ENCODE assay signal across 7 mouse cellular contexts in the genomic region with DNA sequence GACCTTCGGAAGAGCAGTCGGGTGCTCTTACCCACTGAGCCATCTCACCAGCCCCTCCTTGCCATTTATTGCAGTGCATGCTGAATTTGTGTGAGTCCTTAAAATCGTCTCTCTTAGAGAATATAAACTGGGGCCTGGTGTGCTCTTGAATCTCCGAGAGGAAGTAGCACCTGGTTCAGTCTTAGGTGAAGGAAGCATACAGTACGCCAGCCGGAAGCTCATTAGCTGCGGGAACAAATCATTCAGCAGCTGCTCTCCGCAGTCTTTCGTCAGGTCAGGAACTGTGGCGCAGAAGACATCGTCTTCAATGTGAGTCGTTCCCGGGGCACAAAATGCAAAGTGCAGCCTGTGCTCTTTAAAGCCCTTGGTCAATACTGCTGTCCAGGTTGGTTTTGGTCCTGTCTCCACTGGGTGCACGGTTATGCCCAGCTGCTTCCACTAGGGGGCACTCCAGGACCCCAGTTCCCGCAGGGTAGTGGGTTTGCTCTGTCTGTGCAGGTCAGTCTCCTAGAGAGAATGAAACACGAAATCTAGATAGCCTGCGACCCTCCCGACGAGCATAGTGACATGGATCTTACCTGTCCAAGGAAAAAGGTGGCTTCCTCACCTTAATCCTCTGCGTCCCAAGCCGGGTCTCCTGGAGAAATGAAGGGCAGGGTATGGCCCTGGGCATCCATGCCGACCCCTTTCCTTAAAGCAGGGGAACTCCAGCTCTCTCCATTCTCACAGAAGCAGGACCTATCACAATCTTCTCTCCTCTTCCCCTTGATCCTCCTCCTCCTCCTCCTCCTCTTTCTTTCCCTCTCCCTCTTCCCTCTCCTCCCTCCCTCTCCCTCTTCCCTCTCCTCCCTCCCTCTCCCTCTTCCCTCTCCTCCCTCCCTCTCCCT. TPM values are rescaled to one million over a fixed set of nuclear protein-coding genes. Genes with fewer than 3 reads are reported as not detected.
A peak's percentile ranks its signal among the peaks of the same experiment; 100 is the strongest.
DNase-seq lines count a peak whose midpoint lies in the region; ATAC-seq and TF ChIP-seq lines count a peak whose summit lies in the region.

No protein-coding gene starts in this region.

- intact Hi-C loops in left cerebral cortex, postnatal 36 days (cut with DNase I): loop anchor here (5.0 kb wide), 1 partner anchor 46 kb away; no protein-coding TSS in a partner anchor

- no peaks in the 10 kb centered on the region for H3K36me3 ChIP-seq in intestine, postnatal 0 days (ENCODE audit: control insufficient read depth, insufficient read depth)
- no peaks in the 10 kb centered on the region for H3K36me3 ChIP-seq in midbrain, embryonic 11.5 days (ENCODE audit: control insufficient read depth, insufficient read depth, low read length)
- H3K36me3 ChIP-seq in small intestine, adult 2 months (ENCODE audit: control insufficient read depth, insufficient read depth, low read length): no peaks in the 10 kb centered on the region

- no peak overlapping the region for H3K9ac ChIP-seq in intestine, postnatal 0 days (ENCODE audit: low read depth, low read length)
- H3K9ac ChIP-seq in midbrain, embryonic 11.5 days (ENCODE audit: low read length): no peak overlapping the region

- no peaks in the 10 kb centered on the region for H3K4me1 ChIP-seq in intestine, postnatal 0 days (replicated peaks; ENCODE audit: control insufficient read depth, insufficient read depth, low read length)
- no peaks in the 10 kb centered on the region for H3K4me1 ChIP-seq in midbrain, embryonic 11.5 days (ENCODE audit: control insufficient read depth, insufficient read depth, low read length)
- H3K4me1 ChIP-seq in small intestine, adult 2 months (ENCODE audit: control insufficient read depth, insufficient read depth, insufficient read length, low read length): no peaks in the 10 kb centered on the region

- no peak for TF ChIP-seq POLR2A in small intestine, adult 2 months (IDR thresholded peaks at IDR 0.05; ENCODE audit: low read depth, low read length)

- ATAC-seq in intestine, postnatal 0 days: peak; percentile 56; the same call in 1 of the 2 replicates
- peak; percentile 85 for ATAC-seq in midbrain, embryonic 11.5 days (ENCODE audit: low FRiP score)

- H3K4me2 ChIP-seq in intestine, postnatal 0 days (replicated peaks; ENCODE audit: low read depth): peak overlapping the region; percentile 37
- H3K4me2 ChIP-seq in midbrain, embryonic 11.5 days: no peak overlapping the region

- no peaks in the 10 kb centered on the region for H3K27me3 ChIP-seq in intestine, postnatal 0 days (replicated peaks; ENCODE audit: control insufficient read depth, insufficient read depth, low read length)
- H3K27me3 ChIP-seq in midbrain, embryonic 11.5 days (ENCODE audit: control insufficient read depth, insufficient read depth, low read length): no peaks in the 10 kb centered on the region
- no peaks in the 10 kb centered on the region for H3K27me3 ChIP-seq in small intestine, adult 2 months (ENCODE audit: control insufficient read depth, insufficient read depth, low read length)

- no peak overlapping the region for H3K27ac ChIP-seq in intestine, postnatal 0 days (ENCODE audit: low read depth, low read length)
- H3K27ac ChIP-seq in midbrain, embryonic 11.5 days (ENCODE audit: low read depth, low read length): no peak overlapping the region
- H3K27ac ChIP-seq in small intestine, adult 2 months (ENCODE audit: insufficient read depth, low read depth, low read length): no peak overlapping the region

- peak; percentile 92 for TF ChIP-seq CTCF in intestine, postnatal 0 days (IDR thresholded peaks at IDR 0.05; ENCODE audit: low read depth)
- peak; percentile 96 for TF ChIP-seq CTCF in small intestine, adult 2 months (IDR thresholded peaks at IDR 0.05; ENCODE audit: extremely low read depth, insufficient read length, insufficient replicate concordance, low read depth, low read length)

- peak; percentile 91 for DNase-seq in adrenal gland, adult 2 months
- DNase-seq in embryo, embryonic 11.5 days (ENCODE audit: low read depth, low spot score): peak; percentile 71
- peak; percentile 73 to 75 for DNase-seq in gastrocnemius, postnatal 4 days (ENCODE audit: low spot score in 2 of 2)
- DNase-seq in left cerebral cortex, postnatal 36 days (ENCODE audit: low spot score in 2 of 2): peak; percentile 70 to 71
- peak; percentile 98 for DNase-seq in midbrain, embryonic 11.5 days (ENCODE audit: low spot score, missing footprints)

- 26% methylated on average over 22 of the region's 22 CpGs for WGBS in intestine, postnatal 0 days
- WGBS in midbrain, embryonic 11.5 days: 30% methylated on average over 22 of the region's 22 CpGs
- WGBS in small intestine, adult 2 months: 25% methylated on average over 22 of the region's 22 CpGs

- H3K9me3 ChIP-seq in intestine, postnatal 0 days (ENCODE audit: control insufficient read depth): no peaks in the 10 kb centered on the region
- no peaks in the 10 kb centered on the region for H3K9me3 ChIP-seq in midbrain, embryonic 11.5 days (ENCODE audit: control insufficient read depth, low read length)

- H3K4me3 ChIP-seq in intestine, postnatal 0 days (ENCODE audit: low read depth, low read length): no peak overlapping the region
- H3K4me3 ChIP-seq in midbrain, embryonic 11.5 days (ENCODE audit: low read depth, low read length): no peak overlapping the region
- peak overlapping the region; percentile 28; the same call in 1 of the 2 replicates for H3K4me3 ChIP-seq in small intestine, adult 2 months (ENCODE audit: low read depth, low read length)

RNA-seq across cellular contexts. Expression of a gene that starts 18.0 kb away (rescaled TPM):
- 100 to 1,000 TPM; 337 to 341 TPM for total RNA-seq in adrenal gland, adult 2 months (2021)
- 579 and 581 TPM in 2 replicates for polyA plus RNA-seq in adrenal gland, adult 2 months (2012; rRNA removed)
- total RNA-seq in gastrocnemius, postnatal 4 days (2021): 10 to 100 TPM; 25.1 to 28.5 TPM
- polyA plus RNA-seq in intestine, postnatal 0 days (2015; fragmentation: Nextera tagmentation; extraction: Ambion mirVana): 2.1 and 3.0 TPM in 2 replicates
- total RNA-seq in left cerebral cortex, postnatal 36 days (2021): 10 to 100 TPM; 10.9 to 16.4 TPM
- polyA plus RNA-seq in midbrain, embryonic 11.5 days (2014; fragmentation: Nextera tagmentation; extraction: Ambion mirVana): 0.58 and 0.83 TPM in 2 replicates
- 1.1 and 1.5 TPM in 2 replicates for polyA plus RNA-seq in small intestine, adult 2 months (2012; rRNA removed)

RNA-seq across cellular contexts. Expression of a gene that starts 32.5 kb away (rescaled TPM):
- 10 to 100 TPM; 66.0 to 98.7 TPM for total RNA-seq in adrenal gland, adult 2 months (2021)
- polyA plus RNA-seq in adrenal gland, adult 2 months (2012; rRNA removed): 18.0 and 18.4 TPM in 2 replicates
- total RNA-seq in gastrocnemius, postnatal 4 days (2021): 100 to 1,000 TPM; 107 to 110 TPM
- 175 and 179 TPM in 2 replicates for polyA plus RNA-seq in intestine, postnatal 0 days (2015; fragmentation: Nextera tagmentation; extraction: Ambion mirVana)
- total RNA-seq in left cerebral cortex, postnatal 36 days (2021): 10 to 100 TPM; 55.5 to 63.1 TPM
- 130 and 135 TPM in 2 replicates for polyA plus RNA-seq in midbrain, embryonic 11.5 days (2014; fragmentation: Nextera tagmentation; extraction: Ambion mirVana)
- polyA plus RNA-seq in small intestine, adult 2 months (2012; rRNA removed): 11.3 and 16.5 TPM in 2 replicates

RNA-seq across cellular contexts. Expression of a gene that starts 41.7 kb away (rescaled TPM):
- total RNA-seq in adrenal gland, adult 2 months (2021): not detected
- not detected in 2 replicates for polyA plus RNA-seq in adrenal gland, adult 2 months (2012; rRNA removed)
- 10 to 100 TPM; 24.8 to 32.9 TPM for total RNA-seq in gastrocnemius, postnatal 4 days (2021)
- not detected in 2 replicates for polyA plus RNA-seq in intestine, postnatal 0 days (2015; fragmentation: Nextera tagmentation; extraction: Ambion mirVana)
- not detected for total RNA-seq in left cerebral cortex, postnatal 36 days (2021)
- polyA plus RNA-seq in midbrain, embryonic 11.5 days (2014; fragmentation: Nextera tagmentation; extraction: Ambion mirVana): not detected in 2 replicates
- not detected in 2 replicates for polyA plus RNA-seq in small intestine, adult 2 months (2012; rRNA removed)

RNA-seq across cellular contexts. Expression of a gene that starts 55.8 kb away (rescaled TPM):
- not detected for total RNA-seq in adrenal gland, adult 2 months (2021)
- not detected in 2 replicates for polyA plus RNA-seq in adrenal gland, adult 2 months (2012; rRNA removed)
- 10 to 100 TPM; 34.2 to 43.2 TPM for total RNA-seq in gastrocnemius, postnatal 4 days (2021)
- polyA plus RNA-seq in intestine, postnatal 0 days (2015; fragmentation: Nextera tagmentation; extraction: Ambion mirVana): not detected in 2 replicates
- not detected for total RNA-seq in left cerebral cortex, postnatal 36 days (2021)
- polyA plus RNA-seq in midbrain, embryonic 11.5 days (2014; fragmentation: Nextera tagmentation; extraction: Ambion mirVana): not detected in 2 replicates
- 0.05 and 0.33 TPM in 2 replicates for polyA plus RNA-seq in small intestine, adult 2 months (2012; rRNA removed)

Comparison
In these comparisons a context has a peak if more than half of its experiments do, and no peak if none do; other contexts are left out.
1. RNA of a gene that starts 18.0 kb away (polyA plus RNA-seq): 579 to 581 TPM in adrenal gland, adult 2 months; 2.1 to 3.0 TPM in intestine, postnatal 0 days, 1.1 to 1.5 TPM in small intestine, adult 2 months and 0.58 to 0.83 TPM in midbrain, embryonic 11.5 days; every median in the first group is over 100 times any median in the second.
2. Peak in every context shown above with its lines, with median percentiles within 50 percentile points of each other: DNase-seq.